Mouse (Mus musculus) hindbrain, embryonic 12.5 days (tissue): ENCODE results near the gene Scd2. TPM values are rescaled to one million over a fixed set of nuclear protein-coding genes. Genes with fewer than 3 reads are reported as not detected.

Experiments used
- ATAC-seq: fragments of 200-750 bp; cut with Nextera tagmentation; 2 replicates; pipeline ENCODE4 v1.8.0; 2017; ENCODE audit warnings: moderate TSS enrichment; ENCODE audit not compliant: low FRiP score
- H3K27ac ChIP-seq: fragments of 300-500 bp; sonication (generic); 2 replicates; pipeline ENCODE4 v1.5.1; 2016; ENCODE audit warnings: mild to moderate bottlenecking
- H3K27me3 ChIP-seq: fragments of 300-500 bp; sonication (generic); 2 replicates; pipeline ENCODE4 v1.6.1; 2016; ENCODE audit warnings: mild to moderate bottlenecking
- H3K36me3 ChIP-seq: fragments of 300-500 bp; sonication (generic); 2 replicates; pipeline ENCODE4 v1.6.1; 2016; ENCODE audit warnings: mild to moderate bottlenecking
- H3K4me1 ChIP-seq: fragments of 300-500 bp; sonication (generic); 2 replicates; pipeline ENCODE4 v1.6.1; 2016
- H3K4me2 ChIP-seq: fragments of 300-500 bp; sonication (generic); replicated peaks from 2 replicates; pipeline ENCODE4 v1.6.1; 2016; ENCODE audit warnings: mild to moderate bottlenecking
- H3K4me3 ChIP-seq: fragments of 300-500 bp; sonication (generic); 2 replicates; pipeline ENCODE4 v1.5.1; 2016; ENCODE audit warnings: mild to moderate bottlenecking
- H3K9ac ChIP-seq: fragments of 300-500 bp; sonication (generic); 2 replicates; pipeline ENCODE4 v1.6.1; 2016; ENCODE audit warnings: mild to moderate bottlenecking, moderate library complexity
- H3K9me3 ChIP-seq: fragments of 300-500 bp; sonication (generic); replicated peaks from 2 replicates; pipeline ENCODE4 v1.6.1; 2016; ENCODE audit warnings: mild to moderate bottlenecking
- WGBS: fragments of 180-500 bp; shearing (Covaris S2); methylation state at CpG from one replicate; pipeline ENCODE4 v1.1.7; 2016; 5-methylcytosine and 5-hydroxymethylcytosine counted together
- polyA plus RNA-seq: library from polyadenylated mRNA; unstranded; fragments of >200 nt; fragmentation: Nextera tagmentation; extraction: Ambion mirVana; gene quantifications from 2 replicates; pipeline ENCODE4 v1.2.1, GENCODE M21; 2016

The Scd2 gene
- polyA plus RNA-seq, 1 experiment from 2014 or later: 404 TPM

GRCm38 (mm10) chr19:44301671-44302305 lies 8.3 kb downstream of the Scd2 start:
- no peak for ATAC-seq
- WGBS: 85% methylated on average over 9 of the region's 9 CpGs
- no peaks in the 10 kb centered on the region for H3K27me3 ChIP-seq
- peaks cover 99% of the 10 kb centered on the region for H3K36me3 ChIP-seq
- no peaks in the 10 kb centered on the region for H3K9me3 ChIP-seq
- H3K4me3 ChIP-seq: no peak overlapping the region
- no peak overlapping the region for H3K4me2 ChIP-seq
- H3K27ac ChIP-seq: no peak overlapping the region
- H3K4me1 ChIP-seq: peaks cover 65% of the 10 kb centered on the region
- H3K9ac ChIP-seq: no peak overlapping the region

- 91% methylated on average over 11 of the region's 11 CpGs for WGBS
- peaks cover 54% of the 10 kb centered on the region for H3K4me1 ChIP-seq
- no peaks in the 10 kb centered on the region for H3K27me3 ChIP-seq
- H3K9me3 ChIP-seq: no peaks in the 10 kb centered on the region
- no peak for ATAC-seq
- no peak overlapping the region for H3K4me3 ChIP-seq
- H3K4me2 ChIP-seq: no peak overlapping the region
- peaks cover 98% of the 10 kb centered on the region for H3K36me3 ChIP-seq
- no peak overlapping the region for H3K9ac ChIP-seq
- H3K27ac ChIP-seq: no peak overlapping the region
These were observed 9.4 kb downstream of the Scd2 start for GRCm38 (mm10) chr19:44302901-44303300.

GRCm38 (mm10) chr19:44303502-44303901 lies 10.0 kb downstream of the Scd2 start:
- 84% methylated on average over 8 of the region's 8 CpGs for WGBS
- Histone ChIP-seq H3K27me3 (no peaks in the 10 kb centered on the region), H3K36me3 (peaks cover 96% of the 10 kb centered on the region), H3K4me1 (peaks cover 48% of the 10 kb centered on the region), H3K9ac (no peak overlapping the region), H3K4me2 (no peak overlapping the region), H3K4me3 (no peak overlapping the region), H3K9me3 (no peaks in the 10 kb centered on the region), H3K27ac (no peak overlapping the region)
- no peak for ATAC-seq

- no peak overlapping the region for H3K27ac ChIP-seq
- no peak for ATAC-seq
- H3K9me3 ChIP-seq: no peaks in the 10 kb centered on the region
- H3K4me2 ChIP-seq: no peak overlapping the region
- H3K4me3 ChIP-seq: no peak overlapping the region
- 88% methylated on average over 10 of the region's 10 CpGs for WGBS
- peaks cover 39% of the 10 kb centered on the region for H3K4me1 ChIP-seq
- no peak overlapping the region for H3K9ac ChIP-seq
- peaks cover 87% of the 10 kb centered on the region for H3K36me3 ChIP-seq
- H3K27me3 ChIP-seq: no peaks in the 10 kb centered on the region
These were observed 10.9 kb downstream of the Scd2 start for GRCm38 (mm10) chr19:44304419-44304818.

- Histone ChIP-seq H3K27ac (no peak overlapping the region), H3K36me3 (peaks cover 81% of the 10 kb centered on the region), H3K9ac (no peak overlapping the region), H3K4me2 (no peak overlapping the region), H3K4me1 (peaks cover 34% of the 10 kb centered on the region), H3K9me3 (no peaks in the 10 kb centered on the region), H3K4me3 (no peak overlapping the region), H3K27me3 (no peaks in the 10 kb centered on the region)
- 94% methylated on average over 16 of the region's 16 CpGs for WGBS
- no peak for ATAC-seq
These were observed 11.5 kb downstream of the Scd2 start for GRCm38 (mm10) chr19:44304851-44305510.

GRCm38 (mm10) chr19:44305701-44306100 lies 12.2 kb downstream of the Scd2 start:
- peaks cover 28% of the 10 kb centered on the region for H3K4me1 ChIP-seq
- H3K9ac ChIP-seq: no peak overlapping the region
- H3K4me3 ChIP-seq: no peak overlapping the region
- no peaks in the 10 kb centered on the region for H3K9me3 ChIP-seq
- WGBS: 92% methylated on average over 15 of the region's 15 CpGs
- no peak overlapping the region for H3K27ac ChIP-seq
- no peak for ATAC-seq
- no peak overlapping the region for H3K4me2 ChIP-seq
- H3K36me3 ChIP-seq: peaks cover 74% of the 10 kb centered on the region
- H3K27me3 ChIP-seq: no peaks in the 10 kb centered on the region

- WGBS: 79% methylated on average over 7 of the region's 7 CpGs
- no peak for ATAC-seq
- Histone ChIP-seq H3K4me3 (no peak overlapping the region), H3K9me3 (no peaks in the 10 kb centered on the region), H3K27me3 (no peaks in the 10 kb centered on the region), H3K36me3 (peaks cover 69% of the 10 kb centered on the region), H3K27ac (no peak overlapping the region), H3K9ac (no peak overlapping the region), H3K4me1 (peaks cover 28% of the 10 kb centered on the region), H3K4me2 (no peak overlapping the region)
These were observed 12.7 kb downstream of the Scd2 start for GRCm38 (mm10) chr19:44306171-44306570.

- Histone ChIP-seq H3K27me3 (no peaks in the 10 kb centered on the region), H3K4me3 (no peak overlapping the region), H3K36me3 (peaks cover 59% of the 10 kb centered on the region), H3K4me1 (peaks cover 28% of the 10 kb centered on the region), H3K9me3 (no peaks in the 10 kb centered on the region), H3K9ac (no peak overlapping the region), H3K27ac (no peak overlapping the region), H3K4me2 (no peak overlapping the region)
- 81% methylated on average over 9 of the region's 9 CpGs for WGBS
- ATAC-seq: no peak
These were observed 13.8 kb downstream of the Scd2 start for GRCm38 (mm10) chr19:44307101-44307914.

GRCm38 (mm10) chr19:44307915-44308470 lies 14.5 kb downstream of the Scd2 start:
- Histone ChIP-seq H3K4me1 (peaks cover 24% of the 10 kb centered on the region), H3K36me3 (peaks cover 52% of the 10 kb centered on the region)

GRCm38 (mm10) chr19:44308611-44309246 lies 15.3 kb downstream of the Scd2 start:
- Histone ChIP-seq H3K27me3 (no peaks in the 10 kb centered on the region), H3K4me2 (no peak overlapping the region), H3K36me3 (peaks cover 44% of the 10 kb centered on the region), H3K27ac (no peak overlapping the region), H3K4me1 (peaks cover 23% of the 10 kb centered on the region), H3K9me3 (no peaks in the 10 kb centered on the region), H3K4me3 (no peak overlapping the region), H3K9ac (no peak overlapping the region)
- WGBS: 89% methylated on average over 8 of the region's 8 CpGs
- ATAC-seq: no peak

More at GRCm38 (mm10) chr19:44307915-44308470, 14.5 kb downstream of the Scd2 start:
- H3K4me2 ChIP-seq: no peak overlapping the region
- H3K27ac ChIP-seq: no peak overlapping the region
- H3K9me3 ChIP-seq: no peaks in the 10 kb centered on the region
- H3K9ac ChIP-seq: no peak overlapping the region
- ATAC-seq: no peak
- H3K27me3 ChIP-seq: no peaks in the 10 kb centered on the region
- WGBS: 81% methylated on average over 6 of the region's 6 CpGs
- H3K4me3 ChIP-seq: no peak overlapping the region

GRCm38 (mm10) chr19:44309351-44310154 lies 16.1 kb downstream of the Scd2 start:
- Histone ChIP-seq H3K4me3 (no peak overlapping the region), H3K4me2 (no peak overlapping the region), H3K4me1 (peaks cover 27% of the 10 kb centered on the region), H3K9me3 (no peaks in the 10 kb centered on the region), H3K27me3 (no peaks in the 10 kb centered on the region), H3K9ac (no peak overlapping the region), H3K36me3 (peaks cover 36% of the 10 kb centered on the region), H3K27ac (no peak overlapping the region)
- WGBS: 83% methylated on average over 12 of the region's 12 CpGs
- no peak for ATAC-seq
